Mouse (Mus musculus) stomach, postnatal 0 days (tissue): ENCODE measurements around the gene Dagla. TPM values are rescaled to one million over a fixed set of nuclear protein-coding genes. Genes with fewer than 3 reads are reported as not detected.

ENCODE experiments used
- ATAC-seq: fragments of 200-750 bp; cut with Nextera tagmentation; 2 replicates; pipeline ENCODE4 v1.8.0; 2017; ENCODE audit not compliant: low FRiP score, low TSS enrichment
- DNase-seq: peaks from one replicate; pipeline ENCODE4 v3.0.0-alpha.2; 2016; ENCODE audit warnings: low spot score
- H3K27ac ChIP-seq: fragments of 300-500 bp; sonication (generic); replicated peaks from 2 replicates; pipeline ENCODE4 v1.5.1; 2014; ENCODE audit warnings: mild to moderate bottlenecking, control low read depth
- H3K27me3 ChIP-seq: fragments of 300-500 bp; sonication (generic); 2 replicates; pipeline ENCODE4 v1.6.1; 2014; ENCODE audit warnings: low read length; ENCODE audit not compliant: control insufficient read depth, insufficient read depth
- H3K36me3 ChIP-seq: fragments of 300-500 bp; sonication (generic); 2 replicates; pipeline ENCODE4 v1.6.1; 2014; ENCODE audit warnings: low read length, mixed read lengths; ENCODE audit not compliant: control insufficient read depth, insufficient read depth
- H3K4me1 ChIP-seq: fragments of 300-500 bp; sonication (generic); replicated peaks from 2 replicates; pipeline ENCODE4 v1.6.1; 2014; ENCODE audit warnings: antibody characterized with exemption; ENCODE audit not compliant: control insufficient read depth, insufficient read depth
- H3K4me2 ChIP-seq: fragments of 300-500 bp; sonication (generic); replicated peaks from 2 replicates; pipeline ENCODE4 v1.6.1; 2014; ENCODE audit warnings: low read depth, mild to moderate bottlenecking, control low read depth, moderate library complexity
- H3K4me3 ChIP-seq: fragments of 300-500 bp; sonication (generic); 2 replicates; pipeline ENCODE4 v1.5.1; 2014; ENCODE audit warnings: low read depth, low read length, control low read depth
- H3K9ac ChIP-seq: fragments of 300-500 bp; sonication (generic); 2 replicates; pipeline ENCODE4 v1.6.1; 2014; ENCODE audit warnings: mild to moderate bottlenecking, low read length, control low read depth, mixed read lengths
- H3K9me3 ChIP-seq: fragments of 300-500 bp; sonication (generic); 2 replicates; pipeline ENCODE4 v1.6.1; 2016; ENCODE audit warnings: low read length; ENCODE audit not compliant: control insufficient read depth
- CTCF ChIP-seq: IDR thresholded peaks from 2 replicates; pipeline ENCODE4 v1.5.1; 2016; ENCODE audit warnings: antibody characterized with exemption, low read depth, mild to moderate bottlenecking, moderate library complexity
- EP300 ChIP-seq: optimal IDR thresholded peaks from 2 replicates; pipeline ENCODE3; 2016; ENCODE audit warnings: antibody characterized with exemption
- WGBS: fragments of 180-500 bp; shearing (Covaris S2); extraction: QIAGEN DNeasy Blood & Tissue Kit; methylation state at CpG from one replicate; pipeline ENCODE4 v1.1.7; 2014; 5-methylcytosine and 5-hydroxymethylcytosine counted together
- polyA plus RNA-seq: library from polyadenylated mRNA; unstranded; fragments of >200 nt; fragmentation: Nextera tagmentation; extraction: Ambion mirVana; gene quantifications from 2 replicates; pipeline ENCODE4 v1.2.1, GENCODE M21; 2015

Gene Dagla
- polyA plus RNA-seq, 1 experiment from 2014 or later = 1.3 TPM

DNA sequence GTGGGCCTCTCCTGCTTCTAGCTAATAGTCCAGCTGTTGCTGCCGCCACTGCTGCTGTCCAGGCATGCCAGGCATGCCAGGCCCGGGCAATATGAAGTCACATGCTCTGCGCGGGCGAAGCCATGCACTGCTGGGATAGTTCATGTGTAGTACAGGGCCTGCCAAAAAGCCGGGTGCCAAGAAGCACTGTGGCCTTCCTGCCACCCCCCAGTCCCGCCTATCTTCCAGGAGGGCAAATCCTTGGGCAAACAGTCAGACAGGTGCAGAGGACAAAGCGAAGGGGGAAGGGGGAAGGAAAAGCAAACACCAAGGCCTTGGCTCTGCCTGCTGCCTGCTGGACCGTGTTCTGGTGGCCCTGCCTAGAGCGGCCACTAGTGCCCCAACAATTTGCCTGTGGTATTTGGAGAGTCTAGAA lies 18.2 kb downstream of the Dagla start:
- ATAC-seq (peak; percentile 79), DNase-seq (peak; percentile 80)
- Histone ChIP-seq H3K4me1 (peaks cover 10% of the 10 kb centered on the region), H3K9me3 (no peaks in the 10 kb centered on the region), H3K36me3 (no peaks in the 10 kb centered on the region), H3K4me3 (no peak overlapping the region), H3K9ac (no peak overlapping the region), H3K27me3 (no peaks in the 10 kb centered on the region), H3K27ac (peak overlapping the region; percentile 63), H3K4me2 (no peak overlapping the region)
- TF ChIP-seq EP300 (no peak), CTCF (peak; percentile 34)
- WGBS = 46% methylated on average over 10 of the region's 10 CpGs

DNA sequence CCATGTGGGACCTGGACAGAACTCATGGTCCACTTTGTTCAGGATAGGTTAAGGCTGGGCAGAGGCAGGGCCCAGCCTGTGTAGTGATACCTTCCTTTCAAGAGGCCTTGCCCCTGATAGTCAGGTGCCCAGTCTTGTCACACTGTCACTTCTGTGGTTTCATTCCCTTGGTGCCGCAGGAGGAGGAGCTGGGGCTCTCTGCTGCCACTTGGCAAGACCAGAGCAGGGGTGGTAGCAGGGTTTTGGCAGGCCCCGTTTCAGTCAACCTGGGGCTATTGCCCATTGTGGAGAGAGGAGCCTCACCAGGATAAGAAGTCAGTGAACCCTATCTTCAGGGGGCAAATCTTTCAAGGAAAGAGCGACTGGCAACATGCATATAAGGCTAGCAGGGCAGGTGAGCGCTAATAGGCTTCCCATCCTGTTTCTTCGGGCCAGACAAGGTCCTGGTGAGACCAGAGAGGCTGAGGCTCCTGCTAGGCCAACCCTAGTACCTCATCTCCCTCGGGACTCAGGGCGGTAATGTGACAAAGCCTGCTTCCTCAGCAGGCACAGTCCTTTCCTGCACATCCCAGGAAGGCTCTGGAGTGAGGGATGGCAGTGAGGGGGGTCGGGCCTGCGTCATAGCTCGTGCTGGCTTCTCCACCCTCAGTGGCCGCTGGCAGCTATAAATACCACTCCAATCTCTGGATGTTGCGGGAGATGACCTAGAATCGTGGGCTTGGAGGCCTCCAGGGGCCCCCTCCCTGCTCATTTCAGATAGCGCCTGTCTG lies 23.7 kb downstream of the Dagla start:
- Histone ChIP-seq H3K27me3 (no peaks in the 10 kb centered on the region), H3K9me3 (no peaks in the 10 kb centered on the region), H3K4me1 (peaks cover 12% of the 10 kb centered on the region), H3K4me2 (no peak overlapping the region), H3K4me3 (no peak overlapping the region), H3K36me3 (no peaks in the 10 kb centered on the region), H3K27ac (no peak overlapping the region), H3K9ac (no peak overlapping the region)
- ATAC-seq (no peak), DNase-seq (no peak)
- 78% methylated on average over 14 of the region's 14 CpGs for WGBS
- TF ChIP-seq EP300 (no peak), CTCF (no peak)

DNA sequence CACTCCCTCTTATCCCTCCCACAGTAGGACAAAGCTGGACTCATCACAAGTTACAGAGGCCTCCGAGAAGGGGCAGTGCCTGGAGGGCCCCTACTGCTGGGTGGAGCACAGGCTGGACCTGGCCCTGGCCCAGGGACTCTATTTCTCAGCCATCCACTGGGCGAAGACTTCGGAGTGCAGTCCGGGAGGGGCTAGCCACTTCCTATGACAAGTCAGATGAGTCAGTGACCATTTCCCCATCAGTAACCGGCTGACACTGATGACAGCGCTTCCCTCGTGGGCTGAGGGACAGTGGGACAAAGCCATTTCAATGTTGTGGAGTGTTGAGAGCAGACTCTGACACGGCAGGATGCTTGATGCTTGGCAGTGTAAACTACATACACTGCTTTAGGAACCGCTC lies 25.0 kb downstream of the Dagla start:
- no peaks in the 10 kb centered on the region for H3K36me3 ChIP-seq
- WGBS = 65% methylated on average over 9 of the region's 9 CpGs
- no peak overlapping the region for H3K9ac ChIP-seq
- H3K4me1 ChIP-seq = peaks cover 12% of the 10 kb centered on the region
- TF ChIP-seq EP300 = no peak
- no peak for TF ChIP-seq CTCF
- peak; percentile 20; the same call in 1 of the 2 replicates for ATAC-seq
- no peak overlapping the region for H3K4me2 ChIP-seq
- H3K27me3 ChIP-seq = no peaks in the 10 kb centered on the region
- DNase-seq = no peak
- no peak overlapping the region for H3K4me3 ChIP-seq
- H3K9me3 ChIP-seq = no peaks in the 10 kb centered on the region
- peak overlapping the region; percentile 30; the same call in 1 of the 2 replicates for H3K27ac ChIP-seq

DNA sequence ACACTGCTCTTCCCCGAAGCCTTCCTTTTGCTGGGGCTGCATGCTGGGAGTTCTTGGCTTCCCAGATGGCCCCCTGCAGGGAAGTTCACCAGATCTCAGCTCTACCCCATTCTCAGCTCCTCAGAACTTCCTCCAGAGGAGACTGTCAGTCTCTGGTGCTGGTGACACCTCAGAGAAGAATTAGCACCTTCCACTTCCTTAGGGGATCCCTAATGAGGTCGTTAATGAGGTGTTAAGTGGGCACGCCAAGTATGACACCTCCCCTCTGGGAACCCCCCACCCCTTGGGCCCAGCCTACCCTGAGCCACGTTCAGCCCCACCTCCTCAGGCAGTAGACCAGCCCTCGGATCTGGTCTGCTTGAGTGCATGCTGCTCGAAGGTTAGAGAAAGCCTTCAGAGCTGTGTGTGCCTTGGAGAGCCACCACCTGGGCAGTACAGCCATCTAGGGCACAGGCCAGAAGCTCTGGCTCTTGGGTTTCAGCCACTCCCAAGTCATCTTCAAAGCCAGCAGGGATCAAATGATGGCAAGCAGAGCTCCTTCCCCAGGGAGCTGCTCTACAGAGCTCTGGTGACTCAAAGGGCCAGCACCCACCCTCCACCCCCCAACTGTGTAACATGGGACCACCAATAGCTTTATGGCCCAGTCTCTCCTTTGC lies 25.9 kb downstream of the Dagla start:
- Histone ChIP-seq H3K4me1 (peaks cover 12% of the 10 kb centered on the region), H3K4me3 (no peak overlapping the region), H3K4me2 (no peak overlapping the region; the same call in 1 of the 2 replicates), H3K9me3 (no peaks in the 10 kb centered on the region), H3K27ac (peak overlapping the region; percentile 80), H3K27me3 (no peaks in the 10 kb centered on the region), H3K36me3 (no peaks in the 10 kb centered on the region), H3K9ac (no peak overlapping the region)
- 23% methylated on average over 6 of the region's 6 CpGs for WGBS
- DNase-seq = no peak
- no peak for TF ChIP-seq CTCF
- no peak for ATAC-seq

DNA sequence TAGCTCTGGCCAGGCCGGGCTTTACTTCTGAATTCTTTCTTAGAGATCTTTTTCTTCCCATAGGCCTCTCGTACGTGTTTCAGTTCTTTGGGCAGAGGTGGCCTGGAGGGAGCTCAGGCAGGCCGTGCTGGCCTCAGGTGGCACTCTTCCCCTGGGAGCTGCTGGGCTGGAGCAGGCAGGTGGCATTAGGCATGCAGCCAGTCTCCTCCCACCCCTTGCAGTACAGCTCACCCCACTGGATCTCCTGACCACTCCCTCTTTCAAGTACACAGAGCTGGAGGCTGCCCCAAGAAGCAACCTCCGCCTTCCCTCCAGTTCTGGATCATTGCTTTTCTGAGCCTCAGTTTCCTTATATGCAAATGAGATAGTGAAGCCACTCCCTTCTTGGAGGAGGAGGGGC lies 26.9 kb downstream of the Dagla start:
- Histone ChIP-seq H3K36me3 (no peaks in the 10 kb centered on the region), H3K9ac (no peak overlapping the region), H3K9me3 (no peaks in the 10 kb centered on the region), H3K4me1 (peaks cover 12% of the 10 kb centered on the region), H3K4me2 (no peak overlapping the region), H3K27ac (peak overlapping the region; percentile 80), H3K4me3 (no peak overlapping the region), H3K27me3 (no peaks in the 10 kb centered on the region)
- peak; percentile 92 for DNase-seq
- TF ChIP-seq EP300 = no peak
- peak; percentile 17; the same call in 1 of the 2 replicates for TF ChIP-seq CTCF
- ATAC-seq = peak; percentile 92
- 27% methylated on average over 5 of the region's 5 CpGs for WGBS

DNA sequence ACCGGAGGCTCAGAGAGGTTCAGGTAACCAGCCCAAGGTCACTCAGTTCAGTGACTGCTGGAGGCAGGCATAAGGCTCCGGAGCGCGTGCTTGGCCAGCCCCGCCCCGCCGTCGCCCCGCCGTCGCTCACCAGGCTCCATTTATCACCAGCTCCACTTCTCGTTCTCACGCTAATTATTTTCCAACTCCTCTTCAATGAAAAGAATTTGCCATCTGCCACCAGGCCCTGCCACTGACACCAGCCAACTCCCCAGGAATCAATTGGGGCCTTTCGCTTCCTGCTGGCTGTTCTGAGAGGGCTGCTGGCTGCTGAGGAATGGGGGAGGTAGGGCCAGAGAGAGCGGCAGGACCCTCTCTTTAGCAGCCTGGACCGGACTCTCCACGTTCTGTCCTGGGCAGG lies 27.3 kb downstream of the Dagla start:
- H3K27ac ChIP-seq = peak overlapping the region; percentile 80
- peak; percentile 78 for DNase-seq
- H3K4me1 ChIP-seq = peaks cover 12% of the 10 kb centered on the region

More for the DNA sequence above, 27.3 kb downstream of the Dagla start:
- no peak for TF ChIP-seq CTCF
- no peak for TF ChIP-seq EP300
- Histone ChIP-seq H3K36me3 (no peaks in the 10 kb centered on the region), H3K4me3 (no peak overlapping the region), H3K4me2 (no peak overlapping the region), H3K9me3 (no peaks in the 10 kb centered on the region), H3K9ac (no peak overlapping the region), H3K27me3 (no peaks in the 10 kb centered on the region)
- 20% methylated on average over 17 of the region's 17 CpGs for WGBS
- peak; percentile 53 for ATAC-seq
